Mouse (Mus musculus) MEL (cell line): ENCODE results near the gene Cd248. TPM values are rescaled to one million over a fixed set of nuclear protein-coding genes. Genes with fewer than 3 reads are reported as not detected.

Source experiments
- DNase-seq: peaks from one replicate; pipeline ENCODE4 v3.0.0; 2011; ENCODE audit warnings: low read depth, low spot score
- H3K27ac ChIP-seq: 2 replicates; pipeline ENCODE4 v1.5.1; 2012; ENCODE audit warnings: low read depth, mild to moderate bottlenecking, control low read depth, low read length, moderate library complexity; ENCODE audit not compliant: control insufficient read depth
- H3K27me3 ChIP-seq, 2 experiments: fragments of 150-350 bp in 1 of 2; sonication (generic) in 1 of 2; 2 replicates each; pipeline ENCODE4 v1.6.1; 2012; ENCODE audit warnings: low read length in 2 of 2, mild to moderate bottlenecking in 2 of 2, improper control_type of control experiment in 1 of 2, moderate library complexity in 1 of 2; ENCODE audit not compliant: insufficient read depth in 2 of 2, control insufficient read depth in 1 of 2
- H3K36me3 ChIP-seq, 2 experiments: 2 replicates each; pipeline ENCODE4 v1.6.1; 2012 to 2014; ENCODE audit warnings: low read length in 2 of 2, improper control_type of control experiment in 1 of 2, inconsistent platforms in 1 of 2, mild to moderate bottlenecking in 1 of 2; ENCODE audit not compliant: insufficient read depth in 2 of 2, control insufficient read depth in 1 of 2
- H3K4me1 ChIP-seq, 2 experiments: fragments of 150-350 bp in 1 of 2; sonication (generic) in 1 of 2; 2 replicates each; pipeline ENCODE4 v1.6.1; 2012; ENCODE audit warnings: low read length in 2 of 2, improper control_type of control experiment in 1 of 2, mild to moderate bottlenecking in 1 of 2; ENCODE audit not compliant: insufficient read depth in 2 of 2, control insufficient read depth in 1 of 2
- H3K4me3 ChIP-seq, 2 experiments: fragments of 150-350 bp in 1 of 2; sonication (generic) in 1 of 2; 2 replicates each; pipeline ENCODE4 v1.5.1; 2012; ENCODE audit warnings: low read depth in 2 of 2, low read length in 2 of 2, mild to moderate bottlenecking in 2 of 2, moderate library complexity in 2 of 2, control low read depth in 1 of 2, improper control_type of control experiment in 1 of 2; ENCODE audit not compliant: control insufficient read depth in 1 of 2, insufficient read depth in 1 of 2
- H3K79me2 ChIP-seq: 2 replicates; pipeline ENCODE4 v1.6.1; 2012; ENCODE audit warnings: mild to moderate bottlenecking, low read length, moderate library complexity; ENCODE audit not compliant: control insufficient read depth, poor library complexity, insufficient read depth
- H3K9ac ChIP-seq: 2 replicates; pipeline ENCODE4 v1.6.1; 2012; ENCODE audit warnings: low read depth, mild to moderate bottlenecking, control low read depth, low read length, moderate library complexity; ENCODE audit not compliant: control insufficient read depth, poor library complexity, severe bottlenecking
- H3K9me3 ChIP-seq: fragments of 150-350 bp; sonication (generic); replicated peaks from 2 replicates; pipeline ENCODE4 v1.6.1; 2012; ENCODE audit warnings: mild to moderate bottlenecking, low read length, improper control_type of control experiment, moderate library complexity; ENCODE audit not compliant: insufficient read depth
- BHLHE40 ChIP-seq: IDR thresholded peaks from 2 replicates; pipeline ENCODE4 v1.6.1; 2012; ENCODE audit warnings: low read depth, mild to moderate bottlenecking, inconsistent platforms, low read length, improper control_type of control experiment, borderline replicate concordance
- CHD1 ChIP-seq: IDR thresholded peaks from 2 replicates; pipeline ENCODE4 v1.6.1; 2012; ENCODE audit warnings: low read depth, mild to moderate bottlenecking, inconsistent platforms, low read length, improper control_type of control experiment
- CTCF ChIP-seq, 3 experiments: IDR thresholded peaks in 2 of 3; conservative IDR thresholded peaks in 1 of 3; 2 replicates each; pipeline ENCODE4 v1.5.1; 2011 to 2012; ENCODE audit warnings: low read length in 3 of 3, low read depth in 2 of 3, mild to moderate bottlenecking in 2 of 3, improper control_type of control experiment in 1 of 3, inconsistent platforms in 1 of 3, mixed read lengths in 1 of 3, moderate library complexity in 1 of 3; ENCODE audit not compliant: control insufficient read depth in 1 of 3, insufficient read depth in 1 of 3, poor library complexity in 1 of 3, severe bottlenecking in 1 of 3
- E2F4 ChIP-seq: IDR thresholded peaks from 2 replicates; pipeline ENCODE4 v1.6.1; 2011; ENCODE audit warnings: low read depth, low read length, improper control_type of control experiment, borderline replicate concordance
- ELF1 ChIP-seq: IDR thresholded peaks from 2 replicates; pipeline ENCODE4 v1.6.1; 2014; ENCODE audit warnings: low read depth, mild to moderate bottlenecking, inconsistent platforms, low read length, improper control_type of control experiment, moderate library complexity
- ETS1 ChIP-seq: IDR thresholded peaks from 2 replicates; pipeline ENCODE4 v1.6.1; 2012; ENCODE audit warnings: low read depth, mild to moderate bottlenecking, inconsistent platforms, low read length, improper control_type of control experiment, moderate library complexity
- GATA1 ChIP-seq: IDR thresholded peaks from 2 replicates; pipeline ENCODE4 v1.6.1; 2011; ENCODE audit warnings: low read depth, low read length, improper control_type of control experiment
- JUND ChIP-seq: IDR thresholded peaks from 2 replicates; pipeline ENCODE4 v1.6.1; 2011; ENCODE audit warnings: low read depth, mild to moderate bottlenecking, improper control_type of control experiment, low read length
- KAT2A ChIP-seq: conservative IDR thresholded peaks from 2 replicates; pipeline ENCODE4 v1.6.1; 2012; ENCODE audit warnings: low read depth, low read length, improper control_type of control experiment, inconsistent platforms
- MAFK ChIP-seq: IDR thresholded peaks from 2 replicates; pipeline ENCODE4 v1.6.1; 2011; ENCODE audit warnings: low read depth, mild to moderate bottlenecking, low read length, improper control_type of control experiment, borderline replicate concordance
- MAX ChIP-seq: IDR thresholded peaks from 2 replicates; pipeline ENCODE4 v1.6.1; 2011; ENCODE audit warnings: low read length, improper control_type of control experiment
- MAZ ChIP-seq: IDR thresholded peaks from 2 replicates; pipeline ENCODE4 v1.6.1; 2012; ENCODE audit warnings: low read depth, mild to moderate bottlenecking, inconsistent platforms, low read length, improper control_type of control experiment
- MEF2A ChIP-seq: IDR thresholded peaks from 2 replicates; pipeline ENCODE4 v1.6.1; 2014; ENCODE audit warnings: low read depth, mild to moderate bottlenecking, inconsistent platforms, low read length, improper control_type of control experiment; ENCODE audit not compliant: poor library complexity, insufficient replicate concordance, severe bottlenecking; ENCODE audit errors: extremely low read depth
- MXI1 ChIP-seq: IDR thresholded peaks from 2 replicates; pipeline ENCODE4 v1.6.1; 2011; ENCODE audit warnings: mild to moderate bottlenecking, low read depth, low read length, improper control_type of control experiment
- MYB ChIP-seq: IDR thresholded peaks from 2 replicates; pipeline ENCODE4 v1.6.1; 2011; ENCODE audit warnings: mild to moderate bottlenecking, low read depth, low read length, improper control_type of control experiment
- NELFE ChIP-seq: IDR thresholded peaks from 2 replicates; pipeline ENCODE4 v1.6.1; 2011; ENCODE audit warnings: low read depth, low read length, improper control_type of control experiment
- POLR2AphosphoS5 ChIP-seq: IDR thresholded peaks from 2 replicates; pipeline ENCODE4 v1.6.1; 2012; ENCODE audit warnings: low read depth, borderline replicate concordance, mild to moderate bottlenecking, inconsistent platforms, low read length, moderate library complexity, mixed read lengths
- RAD21 ChIP-seq: IDR thresholded peaks from 2 replicates; pipeline ENCODE4 v1.6.1; 2011; ENCODE audit warnings: mild to moderate bottlenecking, low read depth, low read length, improper control_type of control experiment
- SIN3A ChIP-seq: IDR thresholded peaks from 2 replicates; pipeline ENCODE4 v1.6.1; 2012; ENCODE audit warnings: low read length, improper control_type of control experiment, inconsistent platforms
- SMC3 ChIP-seq: IDR thresholded peaks from 2 replicates; pipeline ENCODE4 v1.6.1; 2011; ENCODE audit warnings: low read depth, low read length, improper control_type of control experiment
- TBP ChIP-seq: IDR thresholded peaks from 2 replicates; pipeline ENCODE4 v1.8.0; 2011; ENCODE audit warnings: low read depth, low read length, improper control_type of control experiment
- UBTF ChIP-seq: IDR thresholded peaks from 2 replicates; pipeline ENCODE4 v1.6.1; 2012; ENCODE audit warnings: low read depth, mild to moderate bottlenecking, inconsistent platforms, low read length, improper control_type of control experiment, moderate library complexity, borderline replicate concordance; ENCODE audit not compliant: insufficient read depth
- USF1 ChIP-seq: IDR thresholded peaks from 2 replicates; pipeline ENCODE4 v1.6.1; 2014; ENCODE audit warnings: low read depth, mild to moderate bottlenecking, inconsistent platforms, low read length, improper control_type of control experiment, moderate library complexity
- ZKSCAN1 ChIP-seq: IDR thresholded peaks from 2 replicates; pipeline ENCODE4 v1.6.1; 2012; ENCODE audit warnings: low read depth, mild to moderate bottlenecking, inconsistent platforms, low read length, improper control_type of control experiment, moderate library complexity
- ZMIZ1 ChIP-seq: IDR thresholded peaks from 2 replicates; pipeline ENCODE4 v1.6.1; 2012; ENCODE audit warnings: low read depth, mild to moderate bottlenecking, inconsistent platforms, low read length, improper control_type of control experiment, moderate library complexity
- ZNF384 ChIP-seq: IDR thresholded peaks from 2 replicates; pipeline ENCODE4 v1.6.1; 2012; ENCODE audit warnings: low read depth, mild to moderate bottlenecking, inconsistent platforms, low read length, improper control_type of control experiment
- polyA plus RNA-seq, 2 experiments: library from polyadenylated mRNA; stranded (reverse) in 1 of 2; unstranded in 1 of 2; fragments of >175 nt in 1 of 2; fragments of >200 nt in 1 of 2; gene quantifications; 2 replicates each; pipeline versions ENCODE4 v1.2.1 to v1.2.4; 2012; ENCODE audit warnings: low replicate concordance in 2 of 2, low read depth in 1 of 2; ENCODE audit not compliant: insufficient read length in 2 of 2, insufficient read depth in 1 of 2, missing spikeins in 1 of 2
- total RNA-seq: library from RNA; depleted of rRNA; stranded (reverse); fragments of 300-350 nt; gene quantifications from 2 replicates; pipeline ENCODE4 v1.2.3, GENCODE M21; 2012

Cd248 gene
- total and polyA plus RNA-seq, 3 experiments: 0.27 to 0.86 TPM; not detected in 1

DNA sequence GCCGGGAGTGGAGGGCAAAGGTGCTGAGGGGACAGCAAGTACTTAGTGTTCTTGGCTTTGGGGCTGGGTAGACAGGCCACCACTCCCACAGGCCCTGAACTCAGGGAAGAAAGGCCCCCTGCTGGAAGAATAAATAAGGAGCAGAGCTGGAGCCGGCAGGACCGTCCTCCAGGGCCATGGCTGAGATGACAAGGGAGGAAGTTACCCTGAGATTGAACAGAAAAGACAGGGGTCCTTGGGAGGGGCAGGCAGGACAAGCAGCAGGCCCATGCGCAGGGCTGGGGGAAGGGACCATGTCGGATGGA, 40.3 kb downstream of the Cd248 start:
- H3K27me3 ChIP-seq: no peaks in the 10 kb centered on the region
- H3K27ac ChIP-seq: no peak overlapping the region
- H3K79me2 ChIP-seq: peaks cover 9% of the 10 kb centered on the region; the same call in 1 of the 2 replicates
- peak; percentile 39 for DNase-seq
- H3K4me3 ChIP-seq: no peak overlapping the region
- H3K4me1 ChIP-seq: peaks cover 2 to 6% of the 10 kb centered on the region in 2 experiments; a peak in 3 of 4 replicates
- TF ChIP-seq CTCF (IDR thresholded peaks at IDR 0.05 in 2 of 3, conservative IDR thresholded peaks at IDR 0.05 in 1 of 3; ENCODE audit: control insufficient read depth in 1 of 3, insufficient read depth in 1 of 3, low read depth in 2 of 3, low read length in 3 of 3, poor library complexity in 1 of 3, severe bottlenecking in 1 of 3) (peak in 2 of 3 experiments; percentile 17 to 34; a peak in 2 of 6 replicates), ZMIZ1 (no peak), SMC3 (peak; percentile 17; the same call in 1 of the 2 replicates), ZNF384 (no peak), NELFE (no peak), MXI1 (no peak), BHLHE40 (no peak), KAT2A (no peak), UBTF (no peak), ETS1 (no peak), MYB (no peak), MAZ (no peak), GATA1 (no peak), CHD1 (no peak), ZKSCAN1 (no peak), TBP (no peak), MEF2A (no peak)
- TF ChIP-seq, all 39 proteins: peak for 2
- Histone ChIP-seq H3K9me3 (no peaks in the 10 kb centered on the region), H3K36me3 (peaks cover 1 to 6% of the 10 kb centered on the region in 2 experiments; a peak in 3 of 4 replicates), H3K9ac (no peak overlapping the region)

DNA sequence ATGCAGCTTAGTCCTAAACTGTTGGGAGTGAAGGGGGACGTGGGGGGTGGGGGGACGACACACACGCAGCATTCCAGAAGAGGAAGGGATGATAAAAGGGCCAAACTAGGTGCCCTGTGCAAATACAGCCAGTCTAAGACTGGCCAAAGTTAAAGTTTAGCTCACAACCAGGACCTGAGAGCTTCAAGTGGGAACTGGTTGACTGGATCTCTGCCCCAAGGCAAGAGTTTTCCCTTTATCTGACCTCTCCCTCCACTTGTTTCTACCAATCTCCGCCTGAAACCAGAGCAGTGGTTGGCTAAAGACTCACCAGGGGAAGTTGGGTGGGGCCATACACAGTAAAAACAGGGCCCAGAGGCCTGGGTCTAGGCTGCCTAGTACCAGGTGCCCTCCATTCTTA, 40.8 kb downstream of the Cd248 start:
- no peak overlapping the region for H3K27ac ChIP-seq
- no peaks in the 10 kb centered on the region for H3K27me3 ChIP-seq
- H3K4me1 ChIP-seq: peaks cover 2 to 6% of the 10 kb centered on the region in 2 experiments; a peak in 3 of 4 replicates
- H3K4me3 ChIP-seq: no peak overlapping the region
- H3K9me3 ChIP-seq: no peaks in the 10 kb centered on the region
- H3K79me2 ChIP-seq: peaks cover 9% of the 10 kb centered on the region; the same call in 1 of the 2 replicates
- H3K9ac ChIP-seq: no peak overlapping the region
- TF ChIP-seq JUND: no peak
- TF ChIP-seq ELF1: no peak
- no peak for TF ChIP-seq CHD1
- no peak for TF ChIP-seq SIN3A
- TF ChIP-seq MAFK: no peak
- TF ChIP-seq CTCF (IDR thresholded peaks at IDR 0.05 in 2 of 3, conservative IDR thresholded peaks at IDR 0.05 in 1 of 3; ENCODE audit: control insufficient read depth in 1 of 3, insufficient read depth in 1 of 3, low read depth in 2 of 3, low read length in 3 of 3, poor library complexity in 1 of 3, severe bottlenecking in 1 of 3): no peak
- no peak for TF ChIP-seq POLR2AphosphoS5
- no peak for TF ChIP-seq MEF2A
- no peak for TF ChIP-seq GATA1
- TF ChIP-seq SMC3: no peak
- no peak for TF ChIP-seq MAX
- no peak for TF ChIP-seq ZKSCAN1
- TF ChIP-seq E2F4: no peak
- TF ChIP-seq MXI1: no peak
- TF ChIP-seq MYB: no peak
- TF ChIP-seq USF1: no peak
- TF ChIP-seq MAZ: no peak
- TF ChIP-seq ETS1: no peak
- no peak for TF ChIP-seq RAD21
- H3K36me3 ChIP-seq: peaks cover 1 to 6% of the 10 kb centered on the region in 2 experiments; a peak in 3 of 4 replicates
- DNase-seq: no peak
